Mouse (Mus musculus): ENCODE measurements around the gene Rtn3. TPM values are rescaled to one million over a fixed set of nuclear protein-coding genes. Genes with fewer than 3 reads are reported as not detected.

The Rtn3 gene
- polyA plus RNA-seq, 1 experiment from 2014 or later: 134 TPM

- H3K36me3 ChIP-seq (ENCODE audit: control insufficient read depth, insufficient read depth): peaks cover 38% of the 10 kb centered on the region
- no peak for ATAC-seq
- H3K27me3 ChIP-seq (replicated peaks; ENCODE audit: control insufficient read depth, insufficient read depth, low read length): no peaks in the 10 kb centered on the region
- no peak overlapping the region for H3K27ac ChIP-seq (ENCODE audit: low read depth, low read length)
- no peak overlapping the region for H3K4me3 ChIP-seq (ENCODE audit: low read depth, low read length)
- no peak for TF ChIP-seq CTCF (IDR thresholded peaks at IDR 0.05; ENCODE audit: low read depth)
- no peak overlapping the region for H3K9ac ChIP-seq (ENCODE audit: low read depth, low read length)
- 95% methylated on average over 2 of the region's 2 CpGs for WGBS
- no peaks in the 10 kb centered on the region for H3K9me3 ChIP-seq (ENCODE audit: control insufficient read depth)
- no peak overlapping the region for H3K4me2 ChIP-seq (replicated peaks; ENCODE audit: low read depth)
- H3K4me1 ChIP-seq (replicated peaks; ENCODE audit: control insufficient read depth, insufficient read depth, low read length): no peaks in the 10 kb centered on the region
Measured at GRCm38 (mm10) chr19:7522856-7523255, 39.8 kb upstream of the Rtn3 start.

- Histone ChIP-seq H3K4me2 (replicated peaks; ENCODE audit: low read depth) (no peak overlapping the region), H3K4me3 (ENCODE audit: low read depth, low read length) (no peak overlapping the region), H3K36me3 (ENCODE audit: control insufficient read depth, insufficient read depth) (peaks cover 42% of the 10 kb centered on the region), H3K4me1 (replicated peaks; ENCODE audit: control insufficient read depth, insufficient read depth, low read length) (no peaks in the 10 kb centered on the region), H3K9ac (ENCODE audit: low read depth, low read length) (no peak overlapping the region), H3K27ac (ENCODE audit: low read depth, low read length) (no peak overlapping the region), H3K27me3 (replicated peaks; ENCODE audit: control insufficient read depth, insufficient read depth, low read length) (no peaks in the 10 kb centered on the region), H3K9me3 (ENCODE audit: control insufficient read depth) (no peaks in the 10 kb centered on the region)
- TF ChIP-seq CTCF (IDR thresholded peaks at IDR 0.05; ENCODE audit: low read depth): no peak
- 86% methylated on average over 3 of the region's 3 CpGs for WGBS
- ATAC-seq: no peak
Measured at GRCm38 (mm10) chr19:7521619-7522018, 38.5 kb upstream of the Rtn3 start.

DNA sequence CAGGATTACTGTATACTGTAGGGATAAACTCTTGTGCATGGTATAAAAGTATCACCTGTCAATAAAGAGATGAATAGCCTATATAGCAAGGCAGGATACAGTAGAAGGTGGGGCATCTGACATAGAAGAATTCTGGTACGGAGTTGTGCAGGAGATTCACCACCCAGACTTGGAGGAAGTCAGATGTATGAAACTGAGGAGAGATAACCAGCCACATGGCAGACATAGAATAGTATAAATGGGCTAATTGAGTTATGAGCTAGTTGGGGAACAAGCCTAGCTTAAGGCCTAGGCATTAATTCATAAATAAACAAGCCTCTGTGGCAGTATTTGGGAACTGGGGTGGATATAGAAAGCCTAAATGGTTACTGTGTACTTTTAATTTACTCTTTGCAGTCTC is 33.4 kb upstream of the Rtn3 start:
- peaks cover 21% of the 10 kb centered on the region for H3K36me3 ChIP-seq (ENCODE audit: control insufficient read depth, insufficient read depth)
- no peak overlapping the region for H3K4me2 ChIP-seq (replicated peaks; ENCODE audit: low read depth)
- 72% methylated on average over 1 of the region's 1 CpGs for WGBS
- H3K4me3 ChIP-seq (ENCODE audit: low read depth, low read length): no peak overlapping the region
- no peak overlapping the region for H3K9ac ChIP-seq (ENCODE audit: low read depth, low read length)
- no peak overlapping the region for H3K27ac ChIP-seq (ENCODE audit: low read depth, low read length)
- H3K27me3 ChIP-seq (replicated peaks; ENCODE audit: control insufficient read depth, insufficient read depth, low read length): no peaks in the 10 kb centered on the region
- no peak for ATAC-seq
- TF ChIP-seq CTCF (IDR thresholded peaks at IDR 0.05; ENCODE audit: low read depth): no peak
- no peaks in the 10 kb centered on the region for H3K9me3 ChIP-seq (ENCODE audit: control insufficient read depth)
- no peaks in the 10 kb centered on the region for H3K4me1 ChIP-seq (replicated peaks; ENCODE audit: control insufficient read depth, insufficient read depth, low read length)

DNA sequence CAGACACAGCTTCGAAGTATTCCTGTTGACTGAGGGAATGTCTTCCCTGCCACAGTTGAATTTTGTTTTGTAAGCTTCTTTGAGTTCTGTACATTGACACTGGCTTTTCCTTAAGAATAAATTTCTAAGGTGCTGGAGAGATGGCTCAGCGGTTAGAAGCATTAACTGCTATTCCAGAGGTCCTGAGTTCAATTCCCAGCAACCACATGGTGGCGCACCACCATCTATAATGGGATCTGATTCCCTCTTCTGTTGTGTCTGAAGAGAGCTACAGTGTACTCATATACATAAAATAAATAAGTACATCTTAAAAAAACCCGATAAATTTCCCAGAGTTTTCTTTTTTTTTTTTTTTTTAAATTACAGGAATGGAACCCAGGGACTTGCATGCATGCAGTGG is 24.9 kb upstream of the Rtn3 start:
- peaks cover 16% of the 10 kb centered on the region for H3K36me3 ChIP-seq (ENCODE audit: control insufficient read depth, insufficient read depth)
- WGBS: 71% methylated on average over 4 of the region's 4 CpGs
- no peak overlapping the region for H3K4me2 ChIP-seq (replicated peaks; ENCODE audit: low read depth)
- H3K4me1 ChIP-seq (replicated peaks; ENCODE audit: control insufficient read depth, insufficient read depth, low read length): no peaks in the 10 kb centered on the region
- peak; percentile 44; the same call in 1 of the 2 replicates for TF ChIP-seq CTCF (IDR thresholded peaks at IDR 0.05; ENCODE audit: low read depth)
- no peak overlapping the region for H3K4me3 ChIP-seq (ENCODE audit: low read depth, low read length)
- no peaks in the 10 kb centered on the region for H3K27me3 ChIP-seq (replicated peaks; ENCODE audit: control insufficient read depth, insufficient read depth, low read length)
- ATAC-seq: no peak
- no peak overlapping the region for H3K9ac ChIP-seq (ENCODE audit: low read depth, low read length)
- H3K27ac ChIP-seq (ENCODE audit: low read depth, low read length): no peak overlapping the region
- H3K9me3 ChIP-seq (ENCODE audit: control insufficient read depth): no peaks in the 10 kb centered on the region

DNA sequence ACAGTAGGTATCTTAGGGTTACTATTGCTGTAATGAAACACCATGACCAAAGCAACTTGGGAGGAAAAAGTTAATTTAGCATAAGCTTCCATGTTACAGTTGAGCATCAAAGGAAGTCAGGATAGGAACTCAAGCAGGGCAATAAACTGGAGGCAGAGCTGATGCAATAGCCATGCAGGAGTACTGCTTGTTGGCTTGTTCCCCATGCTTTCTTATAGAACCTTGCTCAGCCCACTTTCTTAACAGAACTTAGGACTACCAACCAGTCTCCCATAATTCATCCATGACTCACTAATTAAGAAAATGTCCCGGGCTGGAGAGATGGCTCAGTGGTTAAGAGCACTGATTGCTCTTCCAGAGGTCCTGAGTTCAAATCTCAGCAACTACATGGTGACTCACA is 23.2 kb upstream of the Rtn3 start:
- no peak for ATAC-seq

GRCm38 (mm10) chr19:7502432-7502831 is 19.4 kb upstream of the Rtn3 start:
- H3K4me1 ChIP-seq (replicated peaks; ENCODE audit: control insufficient read depth, insufficient read depth, low read length): no peaks in the 10 kb centered on the region; the same call in 1 of the 2 replicates
- H3K9me3 ChIP-seq (ENCODE audit: control insufficient read depth): no peaks in the 10 kb centered on the region
- TF ChIP-seq CTCF (IDR thresholded peaks at IDR 0.05; ENCODE audit: low read depth): no peak
- ATAC-seq: no peak
- no peak overlapping the region for H3K27ac ChIP-seq (ENCODE audit: low read depth, low read length)
- no peaks in the 10 kb centered on the region for H3K36me3 ChIP-seq (ENCODE audit: control insufficient read depth, insufficient read depth)
- no peak overlapping the region for H3K4me2 ChIP-seq (replicated peaks; ENCODE audit: low read depth)
- H3K27me3 ChIP-seq (replicated peaks; ENCODE audit: control insufficient read depth, insufficient read depth, low read length): no peaks in the 10 kb centered on the region
- no peak overlapping the region for H3K4me3 ChIP-seq (ENCODE audit: low read depth, low read length)
- no peak overlapping the region for H3K9ac ChIP-seq (ENCODE audit: low read depth, low read length)
- 77% methylated on average over 2 of the region's 2 CpGs for WGBS

More for the DNA sequence above, 23.2 kb upstream of the Rtn3 start:
- H3K27ac ChIP-seq (ENCODE audit: low read depth, low read length): no peak overlapping the region
- H3K4me3 ChIP-seq (ENCODE audit: low read depth, low read length): no peak overlapping the region
- WGBS: 86% methylated on average over 1 of the region's 1 CpGs
- H3K9me3 ChIP-seq (ENCODE audit: control insufficient read depth): no peaks in the 10 kb centered on the region
- H3K9ac ChIP-seq (ENCODE audit: low read depth, low read length): no peak overlapping the region
- no peak for TF ChIP-seq CTCF (IDR thresholded peaks at IDR 0.05; ENCODE audit: low read depth)
- H3K27me3 ChIP-seq (replicated peaks; ENCODE audit: control insufficient read depth, insufficient read depth, low read length): no peaks in the 10 kb centered on the region
- peaks cover 16% of the 10 kb centered on the region for H3K36me3 ChIP-seq (ENCODE audit: control insufficient read depth, insufficient read depth)
- no peaks in the 10 kb centered on the region for H3K4me1 ChIP-seq (replicated peaks; ENCODE audit: control insufficient read depth, insufficient read depth, low read length)
- no peak overlapping the region for H3K4me2 ChIP-seq (replicated peaks; ENCODE audit: low read depth)

- no peak overlapping the region for H3K4me2 ChIP-seq (replicated peaks; ENCODE audit: low read depth)
- no peaks in the 10 kb centered on the region for H3K36me3 ChIP-seq (ENCODE audit: control insufficient read depth, insufficient read depth)
- no peak overlapping the region for H3K27ac ChIP-seq (ENCODE audit: low read depth, low read length)
- no peak for ATAC-seq
- H3K9me3 ChIP-seq (ENCODE audit: control insufficient read depth): no peaks in the 10 kb centered on the region
- no peak for TF ChIP-seq CTCF (IDR thresholded peaks at IDR 0.05; ENCODE audit: low read depth)
- no peak overlapping the region for H3K4me3 ChIP-seq (ENCODE audit: low read depth, low read length)
- 74% methylated on average over 1 of the region's 1 CpGs for WGBS
- no peak overlapping the region for H3K9ac ChIP-seq (ENCODE audit: low read depth, low read length)
- H3K27me3 ChIP-seq (replicated peaks; ENCODE audit: control insufficient read depth, insufficient read depth, low read length): no peaks in the 10 kb centered on the region
- no peaks in the 10 kb centered on the region; the same call in 1 of the 2 replicates for H3K4me1 ChIP-seq (replicated peaks; ENCODE audit: control insufficient read depth, insufficient read depth, low read length)
Measured at GRCm38 (mm10) chr19:7500701-7501100, 17.6 kb upstream of the Rtn3 start.
